Mouse (Mus musculus): ENCODE measurements around the gene Ubiad1. TPM values are rescaled to one million over a fixed set of nuclear protein-coding genes. Genes with fewer than 3 reads are reported as not detected.

Gene Ubiad1
- polyA plus RNA-seq, 1 experiment from 2014 or later: 24.3 TPM

GRCm38 (mm10) chr4:148428544-148428943 is 16.0 kb downstream of the Ubiad1 start:
- no peaks in the 10 kb centered on the region for H3K27me3 ChIP-seq (ENCODE audit: control insufficient read depth, insufficient read depth, low read length)
- no peaks in the 10 kb centered on the region for H3K36me3 ChIP-seq (ENCODE audit: control insufficient read depth, insufficient read depth)
- 72% methylated on average over 5 of the region's 5 CpGs for WGBS
- no peak overlapping the region for H3K4me2 ChIP-seq (ENCODE audit: low read depth, low read length)
- no peaks in the 10 kb centered on the region for H3K4me1 ChIP-seq (ENCODE audit: control insufficient read depth, insufficient read depth, low read length)
- no peak overlapping the region for H3K4me3 ChIP-seq (ENCODE audit: low read length)
- H3K27ac ChIP-seq (ENCODE audit: low read length): no peak overlapping the region
- ATAC-seq (replicated peaks; ENCODE audit: extremely low read depth, insufficient read depth, low FRiP score): no peak
- no peaks in the 10 kb centered on the region for H3K9me3 ChIP-seq (replicated peaks; ENCODE audit: control insufficient read depth, low read length)
- H3K9ac ChIP-seq (ENCODE audit: low read length): no peak overlapping the region

DNA sequence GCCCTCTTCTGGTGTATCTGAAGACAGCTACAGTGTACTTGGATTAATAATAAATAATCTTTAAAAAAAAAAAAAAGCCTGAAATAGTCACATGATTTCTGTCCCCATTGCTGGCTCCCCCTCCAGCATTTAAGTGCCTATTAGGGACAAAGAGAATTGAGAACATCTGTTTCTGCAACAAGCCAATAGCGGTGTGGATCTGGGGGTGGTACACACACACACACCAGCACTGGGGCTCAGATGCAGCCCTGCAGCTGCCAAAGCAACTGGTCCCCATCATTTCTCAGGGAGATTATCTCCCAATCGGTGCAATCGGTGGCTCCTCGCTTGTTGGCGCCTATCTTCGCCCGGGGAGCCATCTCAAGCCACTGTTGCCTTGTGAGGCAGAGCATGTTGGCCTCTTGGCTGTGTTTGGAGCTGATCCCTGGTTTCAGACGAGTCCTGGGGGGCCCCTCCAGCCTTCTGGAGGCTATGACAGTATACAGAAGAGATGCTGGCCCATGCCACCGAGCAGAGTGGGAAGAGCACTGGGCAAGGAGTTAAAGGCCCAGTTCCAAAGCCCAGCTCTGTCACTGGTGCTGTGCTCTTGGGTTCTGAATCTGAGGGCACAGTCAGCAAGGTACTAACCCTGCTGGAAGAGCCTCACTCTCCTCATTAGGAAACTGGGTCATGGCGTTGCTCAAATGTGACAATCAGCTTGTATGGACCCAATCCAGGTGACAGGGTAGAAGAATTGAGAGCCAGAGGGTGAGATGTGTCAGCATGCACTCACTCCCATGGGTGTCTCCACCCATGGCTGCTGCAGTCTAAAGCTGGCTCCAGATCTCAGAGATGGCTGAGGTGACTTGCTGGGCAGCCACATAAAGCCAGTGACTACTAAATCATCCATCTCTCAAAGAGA is 17.4 kb downstream of the Ubiad1 start:
- no peak overlapping the region for H3K4me3 ChIP-seq (ENCODE audit: low read length)
- H3K27ac ChIP-seq (ENCODE audit: low read length): no peak overlapping the region
- H3K4me1 ChIP-seq (ENCODE audit: control insufficient read depth, insufficient read depth, low read length): no peaks in the 10 kb centered on the region
- no peaks in the 10 kb centered on the region for H3K27me3 ChIP-seq (ENCODE audit: control insufficient read depth, insufficient read depth, low read length)
- H3K36me3 ChIP-seq (ENCODE audit: control insufficient read depth, insufficient read depth): no peaks in the 10 kb centered on the region
- no peak overlapping the region for H3K9ac ChIP-seq (ENCODE audit: low read length)
- H3K4me2 ChIP-seq (ENCODE audit: low read depth, low read length): no peak overlapping the region
- H3K9me3 ChIP-seq (replicated peaks; ENCODE audit: control insufficient read depth, low read length): no peaks in the 10 kb centered on the region
- ATAC-seq (replicated peaks; ENCODE audit: extremely low read depth, insufficient read depth, low FRiP score): no peak
- WGBS: 75% methylated on average over 10 of the region's 10 CpGs

GRCm38 (mm10) chr4:148417559-148417958 is 27.0 kb downstream of the Ubiad1 start:
- Histone ChIP-seq H3K9ac (ENCODE audit: low read length) (no peak overlapping the region), H3K27ac (ENCODE audit: low read length) (no peak overlapping the region), H3K9me3 (replicated peaks; ENCODE audit: control insufficient read depth, low read length) (no peaks in the 10 kb centered on the region), H3K4me3 (ENCODE audit: low read length) (no peak overlapping the region), H3K4me1 (ENCODE audit: control insufficient read depth, insufficient read depth, low read length) (no peaks in the 10 kb centered on the region), H3K27me3 (ENCODE audit: control insufficient read depth, insufficient read depth, low read length) (peaks cover 34% of the 10 kb centered on the region), H3K36me3 (ENCODE audit: control insufficient read depth, insufficient read depth) (no peaks in the 10 kb centered on the region), H3K4me2 (ENCODE audit: low read depth, low read length) (no peak overlapping the region)
- ATAC-seq (replicated peaks; ENCODE audit: extremely low read depth, insufficient read depth, low FRiP score): no peak
- 59% methylated on average over 6 of the region's 6 CpGs for WGBS

- WGBS: 34% methylated on average over 11 of the region's 11 CpGs
- no peaks in the 10 kb centered on the region for H3K36me3 ChIP-seq (ENCODE audit: control insufficient read depth, insufficient read depth)
- no peak overlapping the region for H3K27ac ChIP-seq (ENCODE audit: low read length)
- no peaks in the 10 kb centered on the region for H3K4me1 ChIP-seq (ENCODE audit: control insufficient read depth, insufficient read depth, low read length)
- no peak overlapping the region for H3K4me3 ChIP-seq (ENCODE audit: low read length)
- H3K4me2 ChIP-seq (ENCODE audit: low read depth, low read length): no peak overlapping the region
- H3K27me3 ChIP-seq (ENCODE audit: control insufficient read depth, insufficient read depth, low read length): peaks cover 34% of the 10 kb centered on the region
- H3K9ac ChIP-seq (ENCODE audit: low read length): no peak overlapping the region
- no peaks in the 10 kb centered on the region for H3K9me3 ChIP-seq (replicated peaks; ENCODE audit: control insufficient read depth, low read length)
- ATAC-seq (replicated peaks; ENCODE audit: extremely low read depth, insufficient read depth, low FRiP score): no peak
These were observed 27.5 kb downstream of the Ubiad1 start for GRCm38 (mm10) chr4:148417074-148417526.

DNA sequence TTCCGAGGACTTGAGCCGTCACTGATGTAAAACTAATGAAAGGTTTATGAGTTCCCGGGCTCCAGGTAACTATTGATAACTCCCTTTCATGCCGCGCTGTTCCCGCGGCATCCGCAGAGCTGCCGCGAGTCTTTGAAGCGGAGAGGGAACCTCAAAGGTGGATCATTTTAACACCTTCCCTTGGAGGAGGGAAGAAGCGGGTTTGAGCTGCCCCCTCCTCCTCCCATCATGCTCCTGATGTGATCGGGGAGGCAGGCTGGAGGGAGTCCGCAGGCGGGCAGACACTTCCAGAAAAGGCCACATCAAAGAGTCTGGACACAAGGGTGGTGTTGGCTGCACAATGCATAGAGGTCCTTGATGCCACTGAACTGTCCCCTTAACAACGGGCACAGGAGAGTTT is 29.0 kb downstream of the Ubiad1 start:
- ATAC-seq (replicated peaks; ENCODE audit: extremely low read depth, insufficient read depth, low FRiP score): no peak
- WGBS: 10% methylated on average over 16 of the region's 16 CpGs
- no peaks in the 10 kb centered on the region for H3K9me3 ChIP-seq (replicated peaks; ENCODE audit: control insufficient read depth, low read length)
- no peak overlapping the region for H3K27ac ChIP-seq (ENCODE audit: low read length)
- H3K4me2 ChIP-seq (ENCODE audit: low read depth, low read length): 0 out of 2 replicates have a peak overlapping the region, but pooled peaks have one; percentile 5
- H3K9ac ChIP-seq (ENCODE audit: low read length): no peak overlapping the region
- peaks cover 34% of the 10 kb centered on the region for H3K27me3 ChIP-seq (ENCODE audit: control insufficient read depth, insufficient read depth, low read length)
- H3K36me3 ChIP-seq (ENCODE audit: control insufficient read depth, insufficient read depth): no peaks in the 10 kb centered on the region
- H3K4me1 ChIP-seq (ENCODE audit: control insufficient read depth, insufficient read depth, low read length): no peaks in the 10 kb centered on the region
- no peak overlapping the region for H3K4me3 ChIP-seq (ENCODE audit: low read length)

DNA sequence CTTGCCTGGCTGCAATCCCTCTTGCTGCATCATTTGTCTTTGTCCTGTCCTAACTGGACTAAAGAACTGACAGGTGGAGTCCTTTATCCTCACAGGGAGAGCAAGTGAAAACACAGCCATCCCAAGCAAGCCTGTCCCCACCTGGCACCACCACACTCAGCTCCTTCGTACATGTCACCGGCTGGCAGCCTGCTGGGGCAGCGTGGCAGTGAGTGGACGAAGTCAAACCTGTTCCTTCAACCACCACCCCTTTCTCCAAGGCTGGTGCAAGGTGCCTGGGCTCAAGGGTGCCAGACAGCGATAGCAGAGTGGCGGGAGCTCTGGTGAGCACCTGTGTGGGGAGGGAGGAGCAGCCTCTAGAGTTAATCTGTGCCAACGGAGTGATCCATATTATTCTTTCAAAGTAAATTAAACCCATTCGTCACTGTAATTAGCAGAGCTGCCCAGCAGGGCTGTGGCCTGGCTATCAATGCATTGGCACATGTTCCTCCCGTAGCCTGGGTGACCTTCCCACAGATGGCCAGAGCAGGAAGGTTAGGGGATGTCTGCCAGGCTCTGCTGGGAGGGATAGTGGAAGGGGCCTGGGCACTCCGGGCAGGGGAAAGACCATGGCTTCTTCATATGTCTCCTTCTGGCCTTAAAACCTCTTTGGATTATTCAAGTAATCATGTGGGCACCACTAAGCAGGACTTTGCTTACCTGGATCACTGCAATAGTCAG is 36.2 kb downstream of the Ubiad1 start:
- peaks cover 33% of the 10 kb centered on the region for H3K27me3 ChIP-seq (ENCODE audit: control insufficient read depth, insufficient read depth, low read length)
- no peaks in the 10 kb centered on the region for H3K36me3 ChIP-seq (ENCODE audit: control insufficient read depth, insufficient read depth)
- H3K4me3 ChIP-seq (ENCODE audit: low read length): no peak overlapping the region
- 70% methylated on average over 10 of the region's 10 CpGs for WGBS
- no peak overlapping the region for H3K4me2 ChIP-seq (ENCODE audit: low read depth, low read length)
- ATAC-seq (replicated peaks; ENCODE audit: extremely low read depth, insufficient read depth, low FRiP score): no peak
- no peaks in the 10 kb centered on the region for H3K9me3 ChIP-seq (replicated peaks; ENCODE audit: control insufficient read depth, low read length)
- H3K9ac ChIP-seq (ENCODE audit: low read length): no peak overlapping the region
- H3K4me1 ChIP-seq (ENCODE audit: control insufficient read depth, insufficient read depth, low read length): peaks cover 3% of the 10 kb centered on the region; the same call in 1 of the 2 replicates
- H3K27ac ChIP-seq (ENCODE audit: low read length): no peak overlapping the region

DNA sequence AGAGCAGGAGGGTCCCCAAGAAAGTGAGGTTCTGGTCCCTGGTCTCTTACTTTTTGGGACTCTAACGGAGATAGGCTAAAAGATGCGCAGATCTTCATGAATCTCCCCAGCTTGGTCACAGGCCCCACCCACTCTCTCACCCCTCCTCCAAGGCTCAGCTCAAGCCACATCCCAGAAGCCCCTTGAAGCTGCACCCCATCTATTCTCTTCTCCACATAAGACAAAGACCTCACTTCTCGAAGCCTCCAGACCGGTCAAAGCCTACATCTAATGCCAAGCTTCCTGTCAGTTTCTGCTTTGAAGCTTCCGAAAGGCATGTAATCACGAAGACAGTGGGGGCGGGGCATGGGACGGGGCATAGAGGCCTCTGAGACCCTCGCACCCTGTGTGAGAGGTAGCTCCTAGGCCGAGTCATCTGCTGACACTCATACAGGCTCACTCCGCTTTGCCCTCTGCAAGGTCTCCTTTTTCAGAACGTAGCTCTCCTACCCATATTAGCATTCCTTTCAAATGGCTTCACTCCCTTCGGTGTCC is 39.2 kb downstream of the Ubiad1 start:
- Histone ChIP-seq H3K4me2 (ENCODE audit: low read depth, low read length) (no peak overlapping the region), H3K36me3 (ENCODE audit: control insufficient read depth, insufficient read depth) (no peaks in the 10 kb centered on the region), H3K4me1 (ENCODE audit: control insufficient read depth, insufficient read depth, low read length) (peaks cover 3% of the 10 kb centered on the region; the same call in 1 of the 2 replicates), H3K27me3 (ENCODE audit: control insufficient read depth, insufficient read depth, low read length) (peaks cover 47% of the 10 kb centered on the region), H3K4me3 (ENCODE audit: low read length) (no peak overlapping the region), H3K9ac (ENCODE audit: low read length) (no peak overlapping the region), H3K9me3 (replicated peaks; ENCODE audit: control insufficient read depth, low read length) (no peaks in the 10 kb centered on the region), H3K27ac (ENCODE audit: low read length) (no peak overlapping the region)
- WGBS: 12% methylated on average over 13 of the region's 13 CpGs
- no peak for ATAC-seq (replicated peaks; ENCODE audit: extremely low read depth, insufficient read depth, low FRiP score)

- 14% methylated on average over 11 of the region's 11 CpGs for WGBS
- Histone ChIP-seq H3K4me3 (ENCODE audit: low read length) (no peak overlapping the region), H3K9me3 (replicated peaks; ENCODE audit: control insufficient read depth, low read length) (no peaks in the 10 kb centered on the region), H3K27me3 (ENCODE audit: control insufficient read depth, insufficient read depth, low read length) (peaks cover 47% of the 10 kb centered on the region), H3K4me2 (ENCODE audit: low read depth, low read length) (no peak overlapping the region), H3K36me3 (ENCODE audit: control insufficient read depth, insufficient read depth) (no peaks in the 10 kb centered on the region), H3K27ac (ENCODE audit: low read length) (no peak overlapping the region), H3K4me1 (ENCODE audit: control insufficient read depth, insufficient read depth, low read length) (peaks cover 3% of the 10 kb centered on the region; the same call in 1 of the 2 replicates), H3K9ac (ENCODE audit: low read length) (no peak overlapping the region)
- no peak for ATAC-seq (replicated peaks; ENCODE audit: extremely low read depth, insufficient read depth, low FRiP score)
These were observed 39.8 kb downstream of the Ubiad1 start for GRCm38 (mm10) chr4:148404748-148405147.

DNA sequence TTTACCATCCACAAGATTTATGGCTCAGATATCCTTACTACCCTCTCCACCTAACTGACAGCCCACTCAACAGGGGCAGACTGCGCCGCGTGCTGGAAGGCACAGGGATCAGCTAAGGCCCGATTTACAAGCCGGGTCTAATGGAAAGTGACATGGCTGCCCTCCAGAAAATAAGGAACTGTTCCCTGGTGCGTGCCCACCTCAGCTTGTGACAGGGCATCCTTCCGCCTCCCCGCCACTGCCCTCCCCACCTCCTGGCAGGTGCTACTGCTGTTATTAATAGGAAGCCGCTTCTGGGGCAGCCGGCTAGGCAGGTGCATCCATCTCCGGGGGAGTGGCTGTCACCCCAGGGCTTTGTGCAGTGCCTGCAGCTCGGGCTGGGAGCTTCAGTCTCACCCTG is 41.2 kb downstream of the Ubiad1 start:
- ATAC-seq (replicated peaks; ENCODE audit: extremely low read depth, insufficient read depth, low FRiP score): no peak
- no peak overlapping the region for H3K4me2 ChIP-seq (ENCODE audit: low read depth, low read length)
- WGBS: 21% methylated on average over 12 of the region's 12 CpGs
- H3K9me3 ChIP-seq (replicated peaks; ENCODE audit: control insufficient read depth, low read length): no peaks in the 10 kb centered on the region
- no peak overlapping the region for H3K4me3 ChIP-seq (ENCODE audit: low read length)
- H3K27ac ChIP-seq (ENCODE audit: low read length): no peak overlapping the region
- H3K4me1 ChIP-seq (ENCODE audit: control insufficient read depth, insufficient read depth, low read length): peaks cover 3% of the 10 kb centered on the region; the same call in 1 of the 2 replicates
- H3K27me3 ChIP-seq (ENCODE audit: control insufficient read depth, insufficient read depth, low read length): peaks cover 47% of the 10 kb centered on the region
- H3K36me3 ChIP-seq (ENCODE audit: control insufficient read depth, insufficient read depth): no peaks in the 10 kb centered on the region
- no peak overlapping the region for H3K9ac ChIP-seq (ENCODE audit: low read length)

Data from heart, embryonic 16.5 days (tissue).